Mouse (Mus musculus) midbrain, embryonic 14.5 days (tissue): Measurements from ENCODE around the gene Rps6ka5. TPM values are rescaled to one million over a fixed set of nuclear protein-coding genes. Genes with fewer than 3 reads are reported as not detected.
A peak's percentile ranks its signal among the peaks of the same experiment; 100 is the strongest.

Source experiments
- ATAC-seq: fragments of 200-750 bp; cut with Nextera tagmentation; 2 replicates; pipeline ENCODE4 v1.8.0; 2017; ENCODE audit warnings: moderate number of reproducible peaks, moderate library complexity; ENCODE audit not compliant: low FRiP score, low TSS enrichment
- DNase-seq: peaks from one replicate; pipeline ENCODE4 v3.0.0-alpha.2; 2015
- H3K27ac ChIP-seq: fragments of 300-500 bp; sonication (generic); replicated peaks from 2 replicates; pipeline ENCODE4 v1.5.1; 2014; ENCODE audit warnings: mild to moderate bottlenecking, low read depth, low read length, moderate library complexity
- H3K27me3 ChIP-seq: fragments of 300-500 bp; sonication (generic); 2 replicates; pipeline ENCODE4 v1.6.1; 2014; ENCODE audit warnings: low read length, control low read depth, mixed read lengths; ENCODE audit not compliant: control insufficient read depth, insufficient read depth
- H3K36me3 ChIP-seq: fragments of 300-500 bp; sonication (generic); 2 replicates; pipeline ENCODE4 v1.6.1; 2014; ENCODE audit warnings: low read length, control low read depth; ENCODE audit not compliant: control insufficient read depth, insufficient read depth
- H3K4me1 ChIP-seq: fragments of 300-500 bp; sonication (generic); 2 replicates; pipeline ENCODE4 v1.6.1; 2014; ENCODE audit warnings: mild to moderate bottlenecking, antibody characterized with exemption, low read length, control low read depth; ENCODE audit not compliant: control insufficient read depth, insufficient read depth
- H3K4me2 ChIP-seq: fragments of 300-500 bp; sonication (generic); 2 replicates; pipeline ENCODE4 v1.6.1; 2014; ENCODE audit warnings: mild to moderate bottlenecking, low read length, moderate library complexity
- H3K4me3 ChIP-seq: fragments of 300-500 bp; sonication (generic); replicated peaks from 2 replicates; pipeline ENCODE4 v1.5.1; 2014; ENCODE audit warnings: low read depth, low read length
- H3K9ac ChIP-seq: fragments of 300-500 bp; sonication (generic); replicated peaks from 2 replicates; pipeline ENCODE4 v1.6.1; 2014; ENCODE audit warnings: mild to moderate bottlenecking, low read length, moderate library complexity
- H3K9me3 ChIP-seq: fragments of 300-500 bp; sonication (generic); 2 replicates; pipeline ENCODE4 v1.6.1; 2016; ENCODE audit warnings: low read length, control low read depth, mixed read lengths; ENCODE audit not compliant: control insufficient read depth
- WGBS: fragments of 180-500 bp; shearing (Covaris S2); extraction: QIAGEN DNeasy Blood & Tissue Kit; methylation state at CpG from one replicate; pipeline ENCODE4 v1.1.7; 2014; 5-methylcytosine and 5-hydroxymethylcytosine counted together
- polyA plus RNA-seq: library from polyadenylated mRNA; unstranded; fragments of >200 nt; fragmentation: Nextera tagmentation; extraction: Ambion mirVana; gene quantifications from 2 replicates; pipeline ENCODE4 v1.2.1, GENCODE M21; 2014

Rps6ka5 gene
- polyA plus RNA-seq, 1 experiment from 2014 or later, result 7.9 TPM

DNA sequence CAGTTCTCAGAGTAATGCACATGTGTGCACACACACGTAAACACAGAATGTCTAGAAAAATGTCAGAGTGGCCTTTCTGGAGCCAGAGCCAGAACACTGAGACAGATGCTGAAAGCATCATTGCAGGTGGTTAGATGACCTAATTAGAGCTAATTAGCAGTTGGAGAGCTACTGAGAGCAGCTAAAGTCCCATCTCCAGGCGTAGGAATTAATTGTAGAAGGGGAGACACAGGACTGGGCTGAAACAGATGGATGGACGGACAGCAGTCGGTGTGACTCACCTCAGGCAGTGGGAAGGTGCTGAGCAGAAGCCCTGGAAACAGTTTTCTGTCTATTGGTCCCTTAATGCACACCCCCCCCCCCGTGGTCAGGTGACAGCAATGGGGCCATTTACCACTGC is 8.4 kb upstream of the Rps6ka5 start:
- Histone ChIP-seq H3K4me1 (no peaks in the 10 kb centered on the region), H3K4me2 (no peak overlapping the region), H3K27me3 (no peaks in the 10 kb centered on the region), H3K9me3 (no peaks in the 10 kb centered on the region), H3K9ac (no peak overlapping the region), H3K36me3 (no peaks in the 10 kb centered on the region), H3K27ac (no peak overlapping the region), H3K4me3 (no peak overlapping the region)
- DNase-seq (no peak), ATAC-seq (no peak)
- 72% methylated on average over 5 of the region's 5 CpGs for WGBS

DNA sequence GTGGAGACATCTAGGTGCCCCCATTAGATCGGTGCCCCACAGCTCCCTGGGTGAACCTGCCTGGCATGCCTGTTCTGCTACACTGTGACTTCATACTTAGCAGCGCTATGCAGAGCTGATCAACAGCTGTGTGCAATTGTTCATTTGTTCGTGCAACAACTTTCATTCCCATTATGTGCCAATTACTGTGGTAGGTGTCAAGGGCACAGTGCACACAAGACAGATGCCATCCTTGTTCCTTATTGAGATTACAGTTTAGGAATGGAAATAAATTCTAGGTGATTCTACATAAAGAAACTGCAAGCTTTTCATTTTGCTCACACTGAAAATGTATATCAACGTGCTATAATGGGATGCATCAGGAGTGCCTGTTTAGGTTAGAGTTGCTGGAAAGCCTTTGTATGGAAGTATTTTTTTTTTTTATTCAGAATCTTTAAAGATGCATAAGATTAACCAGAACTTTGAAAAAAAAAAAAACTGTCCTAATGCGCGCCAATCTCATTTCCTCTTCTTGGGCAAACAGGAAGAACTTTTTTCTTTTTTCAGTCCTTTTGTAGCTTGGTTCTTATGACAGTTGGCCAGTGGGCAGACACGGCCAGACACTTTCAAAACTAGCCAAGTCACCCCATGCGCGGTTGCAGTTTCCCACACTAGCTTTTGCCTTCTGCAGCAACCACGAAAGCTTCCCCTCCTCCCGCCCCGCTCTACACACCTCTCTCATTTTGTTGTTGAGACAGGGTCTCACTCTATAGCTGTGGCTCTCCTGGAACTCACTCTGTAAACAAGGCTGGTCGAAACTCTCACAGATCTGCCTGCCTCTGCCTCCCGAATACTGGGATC is 2.1 kb upstream of the Rps6ka5 start:
- DNase-seq (no peak), ATAC-seq (no peak)

DNA sequence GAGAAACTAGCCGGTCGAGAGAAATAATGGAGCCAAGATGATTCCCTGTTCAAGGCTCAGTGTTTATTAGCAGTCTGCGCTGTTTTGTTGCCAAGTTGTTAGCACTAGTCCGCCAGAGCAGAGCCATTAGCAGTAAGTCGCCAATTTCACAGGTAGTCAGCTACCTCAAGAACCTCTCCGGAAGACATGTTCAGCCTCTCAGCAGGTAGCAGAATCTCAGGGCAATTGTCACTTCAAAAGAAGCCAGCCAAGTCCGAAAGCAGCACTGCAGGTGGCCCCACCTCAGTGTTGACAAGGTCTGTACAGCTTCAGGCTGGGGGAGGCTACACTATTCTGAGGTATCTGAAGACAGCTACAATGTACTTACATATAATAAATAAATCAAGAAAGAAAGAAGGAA is 1.1 kb upstream of the Rps6ka5 start:
- DNase-seq (no peak), ATAC-seq (no peak)
- Histone ChIP-seq H3K4me1 (peaks cover 11% of the 10 kb centered on the region), H3K36me3 (no peaks in the 10 kb centered on the region), H3K4me2 (no peak overlapping the region), H3K27ac (no peak overlapping the region), H3K27me3 (no peaks in the 10 kb centered on the region), H3K9me3 (no peaks in the 10 kb centered on the region), H3K9ac (no peak overlapping the region), H3K4me3 (no peak overlapping the region)
- 54% methylated on average over 7 of the region's 7 CpGs for WGBS

More for the DNA sequence above, 2.1 kb upstream of the Rps6ka5 start:
- Histone ChIP-seq H3K27me3 (no peaks in the 10 kb centered on the region), H3K4me3 (no peak overlapping the region), H3K27ac (no peak overlapping the region), H3K4me2 (no peak overlapping the region), H3K9ac (no peak overlapping the region), H3K4me1 (peaks cover 8% of the 10 kb centered on the region), H3K9me3 (no peaks in the 10 kb centered on the region), H3K36me3 (no peaks in the 10 kb centered on the region)
- 82% methylated on average over 14 of the region's 14 CpGs for WGBS

DNA sequence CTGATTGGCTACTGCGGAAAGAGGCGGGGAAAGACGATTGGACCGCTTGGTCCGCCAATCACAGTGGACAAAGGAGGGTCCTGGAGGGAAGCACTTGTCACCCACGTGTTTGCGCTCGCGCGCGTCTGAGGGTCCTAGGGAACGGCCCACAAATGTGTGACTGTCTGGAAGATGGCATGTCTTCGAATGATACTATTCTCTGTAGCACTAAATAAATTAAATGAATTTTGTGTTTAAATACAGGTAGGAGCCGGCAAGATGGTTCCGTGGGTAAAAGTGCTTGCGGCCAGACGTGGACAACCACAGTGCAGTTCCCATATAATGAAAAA is 1.4 kb downstream of the Rps6ka5 start:
- Histone ChIP-seq H3K4me2 (peak overlapping the region; percentile 63), H3K9me3 (no peaks in the 10 kb centered on the region), H3K4me3 (peak overlapping the region; percentile 71), H3K9ac (peak overlapping the region; percentile 7; the same call in 1 of the 2 replicates), H3K27ac (peak overlapping the region; percentile 21; the same call in 1 of the 2 replicates), H3K36me3 (no peaks in the 10 kb centered on the region), H3K27me3 (no peaks in the 10 kb centered on the region), H3K4me1 (peaks cover 11% of the 10 kb centered on the region)
- DNase-seq, result no peak
- 5% methylated on average over 17 of the region's 17 CpGs for WGBS
- ATAC-seq, result no peak

DNA sequence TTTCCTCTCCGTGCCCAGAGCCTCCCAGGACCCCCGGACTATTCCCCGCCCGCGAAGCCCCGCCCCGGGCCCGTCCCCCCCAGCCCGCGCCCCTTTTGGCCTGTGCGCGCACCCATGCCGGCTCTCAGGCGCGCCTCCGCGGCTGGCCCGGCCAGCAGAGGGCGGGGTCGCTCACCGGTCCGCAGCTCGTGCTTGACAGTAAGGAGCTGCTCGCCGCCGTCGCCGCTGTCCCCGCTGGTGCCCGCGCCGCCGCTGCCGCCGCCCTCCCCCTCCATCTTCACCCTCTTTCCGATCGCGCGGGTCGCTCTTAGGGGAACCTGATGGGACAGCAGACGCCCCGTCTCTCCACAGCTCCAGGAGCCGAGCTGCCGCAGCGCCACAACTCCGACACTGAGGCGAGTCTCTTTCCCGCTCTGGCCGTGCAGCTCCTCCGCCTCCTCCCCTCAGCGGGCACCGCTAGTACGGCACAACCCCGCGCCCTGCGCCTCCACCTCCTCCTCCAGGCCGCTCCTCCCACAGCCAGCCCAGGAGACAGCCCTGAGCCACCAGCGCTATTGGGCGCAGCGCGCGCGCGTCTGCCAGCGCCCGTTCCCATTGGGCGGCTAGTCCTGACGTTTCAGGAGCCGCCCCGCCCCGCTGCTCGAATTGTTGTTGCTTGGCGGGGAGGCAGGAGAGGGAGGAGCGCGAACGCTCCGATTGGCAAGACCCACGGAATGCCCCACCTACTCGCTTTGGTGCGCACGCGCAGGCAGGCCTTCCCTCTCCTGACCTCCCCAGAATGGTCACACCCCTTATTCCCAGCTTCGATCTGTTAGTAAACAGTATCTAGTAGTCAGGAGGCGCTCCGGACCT is 2.0 kb downstream of the Rps6ka5 start:
- peak; percentile 99 for ATAC-seq

DNA sequence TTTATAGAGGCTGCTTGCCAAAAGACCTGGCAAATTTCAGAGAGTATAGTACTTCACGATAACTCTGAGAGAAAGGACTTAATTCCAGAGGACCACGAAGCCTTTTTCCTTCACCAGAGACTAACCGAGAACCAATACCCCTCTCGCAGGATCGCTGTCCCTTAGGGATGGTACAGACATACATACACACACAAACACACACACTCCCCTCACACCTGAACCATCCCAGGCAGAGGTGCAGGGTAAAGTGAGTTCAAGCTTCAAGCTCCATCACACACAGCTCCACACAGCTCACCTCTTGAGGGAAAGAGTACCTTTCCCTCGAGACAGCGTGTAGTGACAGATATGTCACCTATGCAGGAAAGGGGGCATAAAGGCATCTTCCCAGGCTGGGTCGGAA is 2.6 kb downstream of the Rps6ka5 start:
- peaks cover 11% of the 10 kb centered on the region for H3K4me1 ChIP-seq
- no peak for DNase-seq
- no peaks in the 10 kb centered on the region for H3K36me3 ChIP-seq
- no peaks in the 10 kb centered on the region for H3K27me3 ChIP-seq
- peak overlapping the region; percentile 91 for H3K4me2 ChIP-seq
- WGBS, result 2% methylated on average over 8 of the region's 8 CpGs
- peak overlapping the region; percentile 96 for H3K27ac ChIP-seq
- no peaks in the 10 kb centered on the region for H3K9me3 ChIP-seq
- H3K4me3 ChIP-seq, result peak overlapping the region; percentile 71
- peak overlapping the region; percentile 79 for H3K9ac ChIP-seq
- ATAC-seq, result no peak

More for the DNA sequence above, 2.0 kb downstream of the Rps6ka5 start:
- Histone ChIP-seq H3K36me3 (no peaks in the 10 kb centered on the region), H3K9me3 (no peaks in the 10 kb centered on the region), H3K4me3 (peak overlapping the region; percentile 71), H3K27me3 (no peaks in the 10 kb centered on the region), H3K9ac (peak overlapping the region; percentile 79), H3K27ac (peak overlapping the region; percentile 96), H3K4me1 (peaks cover 11% of the 10 kb centered on the region), H3K4me2 (peak overlapping the region; percentile 91)
- under 1% methylated on average over 83 of the region's 85 CpGs for WGBS
- peak; percentile 100 for DNase-seq

DNA sequence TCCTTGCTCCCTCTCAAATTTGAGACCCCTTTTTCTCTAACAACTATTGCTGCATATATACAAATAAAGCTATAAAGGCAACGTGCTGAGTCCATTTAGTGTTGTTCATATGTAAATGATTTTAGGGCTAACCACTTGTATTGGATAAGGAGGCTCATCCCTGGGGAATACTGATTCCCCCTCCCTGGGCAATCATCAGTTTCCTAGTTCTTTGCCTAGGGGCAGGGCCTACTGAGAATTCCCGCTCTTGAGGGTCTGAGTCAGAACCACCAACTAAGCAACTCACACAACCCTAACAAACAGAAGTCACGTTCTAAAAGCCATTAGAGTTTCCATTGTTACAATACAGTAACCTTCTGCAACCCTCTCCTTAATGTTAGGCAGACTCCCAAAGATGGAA is 6.0 kb downstream of the Rps6ka5 start:
- Histone ChIP-seq H3K27me3 (no peaks in the 10 kb centered on the region), H3K9me3 (no peaks in the 10 kb centered on the region), H3K4me2 (no peak overlapping the region), H3K27ac (no peak overlapping the region), H3K4me3 (no peak overlapping the region), H3K36me3 (no peaks in the 10 kb centered on the region), H3K4me1 (peaks cover 10% of the 10 kb centered on the region), H3K9ac (no peak overlapping the region)
- ATAC-seq (no peak), DNase-seq (no peak)
- 47% methylated on average over 3 of the region's 3 CpGs for WGBS

DNA sequence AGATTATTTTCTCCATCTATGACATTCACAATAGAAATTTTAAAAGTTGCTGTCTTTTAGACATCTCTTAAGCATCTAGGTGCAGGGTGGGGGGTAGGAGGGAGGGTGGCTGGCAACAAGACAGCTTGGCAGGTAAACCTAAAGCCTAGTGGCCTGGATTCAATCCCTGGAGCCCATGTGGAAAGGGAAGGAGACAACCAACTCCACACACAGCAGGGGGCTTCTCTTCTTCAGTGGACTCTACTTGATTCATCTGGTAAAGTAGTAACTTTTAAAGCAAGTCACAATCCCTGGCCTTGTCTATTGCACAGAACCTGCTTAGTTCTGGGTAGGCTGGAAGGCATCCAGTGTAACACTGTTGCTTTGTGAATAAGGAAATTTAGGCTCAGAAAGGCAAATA is 9.3 kb downstream of the Rps6ka5 start:
- Histone ChIP-seq H3K4me3 (no peak overlapping the region), H3K9ac (no peak overlapping the region), H3K4me2 (no peak overlapping the region), H3K27ac (no peak overlapping the region), H3K9me3 (no peaks in the 10 kb centered on the region), H3K36me3 (no peaks in the 10 kb centered on the region), H3K27me3 (no peaks in the 10 kb centered on the region), H3K4me1 (no peaks in the 10 kb centered on the region)
- DNase-seq, result no peak
- no peak for ATAC-seq
